In genomic region chr3:105846294-105847069, GRCm38 (mm10) we compare ENCODE assay signal across 19 mouse cellular contexts. TPM values are rescaled to one million over a fixed set of nuclear protein-coding genes. Genes with fewer than 3 reads are reported as not detected.
DNase-seq lines count a peak whose midpoint lies in the region; ATAC-seq and TF ChIP-seq lines count a peak whose summit lies in the region.
"Had no signal": no experiment of that assay in that cellular context is flagged by ENCODE, and none has a peak within 500 bp of the region (broad histone marks: within the 10 kb centered on the region; RNA-seq: fewer than 3 reads in every experiment).

No protein-coding gene starts in this region.

- H3K27ac ChIP-seq in liver, embryonic 15.5 days (replicated peaks) = no peak overlapping the region
- no peak overlapping the region for H3K27ac ChIP-seq in gastrocnemius, adult 2 months
- H3K27ac ChIP-seq: embryonic facial prominence, embryonic 13.5 days; heart, embryonic 13.5 days; neural tube, embryonic 12.5 days had no signal

- 52% methylated on average over 7 of the region's 7 CpGs for WGBS in liver, embryonic 15.5 days (ENCODE audit: insufficient replicate concordance)

- H3K27me3 ChIP-seq in liver, embryonic 15.5 days = 0 out of 2 replicates have a peak, but pooled peaks cover 7% of the 10 kb centered on the region
- H3K27me3 ChIP-seq: embryonic facial prominence, embryonic 13.5 days; neural tube, embryonic 12.5 days had no signal

- intact Hi-C loops in left cerebral cortex, postnatal 14 days (cut with DNase I) = no loop called here
- intact Hi-C loops in gastrocnemius, adult 2 months (cut with DNase I) = no loop called here

- peak; percentile 36 for DNase-seq in urinary bladder, postnatal 14 days (ENCODE audit: low spot score)
- no peak for DNase-seq in urinary bladder, adult 2 months (ENCODE audit: low spot score)
- DNase-seq in lung, postnatal 25 days (ENCODE audit: low spot score) = peak; percentile 43
- peak; percentile 20 for DNase-seq in yolk sac, embryonic 10.5 days (ENCODE audit: low spot score)
- DNase-seq in left cerebral cortex, postnatal 14 days (ENCODE audit: low spot score in 2 of 2) = no peak
- no peak for DNase-seq in gastrocnemius, adult 2 months
- DNase-seq in adrenal gland, postnatal 14 days = no peak
- DNase-seq: cerebellum, adult 11-12 months; gastrocnemius, postnatal 25 days; heart, postnatal 4 days; kidney, postnatal 25 days; left cerebral cortex, postnatal 4 days; thymus, postnatal 25 days had no signal

- no peak for TF ChIP-seq CTCF in gastrocnemius, adult 2 months (IDR thresholded peaks at IDR 0.05)

- H3K36me3 ChIP-seq in liver, embryonic 15.5 days (replicated peaks) = no peaks in the 10 kb centered on the region
- H3K36me3 ChIP-seq: embryonic facial prominence, embryonic 13.5 days; heart, embryonic 13.5 days; neural tube, embryonic 12.5 days had no signal

- ATAC-seq in liver, embryonic 15.5 days (ENCODE audit: insufficient read depth) = peak; percentile 47; the same call in 1 of the 2 replicates

- no peak overlapping the region for H3K9ac ChIP-seq in liver, embryonic 15.5 days
- H3K9ac ChIP-seq: embryonic facial prominence, embryonic 13.5 days; heart, embryonic 13.5 days; neural tube, embryonic 12.5 days had no signal

- no peaks in the 10 kb centered on the region for H3K9me3 ChIP-seq in liver, embryonic 15.5 days (replicated peaks)
- H3K9me3 ChIP-seq: embryonic facial prominence, embryonic 13.5 days; heart, embryonic 13.5 days; neural tube, embryonic 12.5 days had no signal

- H3K4me3 ChIP-seq in liver, embryonic 15.5 days (replicated peaks) = no peak overlapping the region
- no peak overlapping the region for H3K4me3 ChIP-seq in gastrocnemius, adult 2 months
- H3K4me3 ChIP-seq: embryonic facial prominence, embryonic 13.5 days; heart, embryonic 13.5 days; neural tube, embryonic 12.5 days had no signal

- H3K4me1 ChIP-seq in liver, embryonic 15.5 days (replicated peaks) = peaks cover 6% of the 10 kb centered on the region
- H3K4me1 ChIP-seq: embryonic facial prominence, embryonic 13.5 days; heart, embryonic 13.5 days; neural tube, embryonic 12.5 days had no signal

- H3K4me2 ChIP-seq in liver, embryonic 15.5 days = no peak overlapping the region
- H3K4me2 ChIP-seq: embryonic facial prominence, embryonic 13.5 days; heart, embryonic 13.5 days; neural tube, embryonic 12.5 days had no signal

RNA-seq across cellular contexts. Expression of gene Adora3, which starts 24.2 kb away (rescaled TPM):
- polyA plus RNA-seq in urinary bladder, adult 2 months (2012; rRNA removed) = 0.41 and 0.53 TPM in 2 replicates
- polyA plus RNA-seq in liver, embryonic 15.5 days (2015; fragmentation: Nextera tagmentation; extraction: Ambion mirVana) = 0.64 and 0.82 TPM in 2 replicates
- total RNA-seq in left cerebral cortex, postnatal 14 days (2021) = under 1 TPM; 0.74 to 0.83 TPM
- total RNA-seq in gastrocnemius, adult 2 months (2021) = not detected
- total RNA-seq in adrenal gland, postnatal 14 days (2021) = 0.33 TPM in 1 of 2 replicates, not detected in the other
- total RNA-seq: heart, postnatal 4 days had no signal
- polyA plus RNA-seq: C2C12; neural tube, embryonic 12.5 days had no signal

RNA-seq across cellular contexts. Expression of gene Tmigd3, which starts 24.2 kb away (rescaled TPM):
- 0.13 and 0.14 TPM in 2 replicates for polyA plus RNA-seq in urinary bladder, adult 2 months (2012; rRNA removed)
- 0.24 TPM in 1 of 2 replicates, not detected in the other for polyA plus RNA-seq in liver, embryonic 15.5 days (2015; fragmentation: Nextera tagmentation; extraction: Ambion mirVana)
- total RNA-seq in left cerebral cortex, postnatal 14 days (2021) = under 1 TPM in 1 of 2 experiments, not detected in 1; 0.35 TPM
- total RNA-seq in gastrocnemius, adult 2 months (2021) = not detected
- total RNA-seq in adrenal gland, postnatal 14 days (2021) = 0.38 TPM in 1 of 2 replicates, not detected in the other
- total RNA-seq: gastrocnemius, postnatal 25 days; left cerebral cortex, postnatal 4 days; midbrain, postnatal 0 days had no signal
- polyA plus RNA-seq: C2C12; embryonic facial prominence, embryonic 13.5 days; midbrain, postnatal 0 days; neural tube, embryonic 12.5 days had no signal

RNA-seq across cellular contexts. Expression of gene Rap1a, which starts 45.3 kb away (rescaled TPM):
- polyA plus RNA-seq in urinary bladder, adult 2 months (2012; rRNA removed) = 91.4 and 106 TPM in 2 replicates
- 87.8 and 106 TPM in 2 replicates for polyA plus RNA-seq in liver, embryonic 15.5 days (2015; fragmentation: Nextera tagmentation; extraction: Ambion mirVana)
- total RNA-seq in left cerebral cortex, postnatal 14 days (2021) = 10 to 100 TPM; 76.5 to 84.1 TPM
- 100 to 1,000 TPM in 1 of 2 experiments, 10 to 100 TPM in 1; 86.7 to 101 TPM for total RNA-seq in gastrocnemius, adult 2 months (2021)
- total RNA-seq in adrenal gland, postnatal 14 days (2021) = 184 and 206 TPM in 2 replicates

Comparison
In these comparisons a context has a peak if more than half of its experiments do, and no peak if none do; other contexts are left out.
1. DNase-seq: peak in urinary bladder, postnatal 14 days (single experiment), lung, postnatal 25 days (single experiment) and yolk sac, embryonic 10.5 days (single experiment); none in urinary bladder, adult 2 months (single experiment), left cerebral cortex, postnatal 14 days (0 of 2), gastrocnemius, adult 2 months (single experiment) and adrenal gland, postnatal 14 days (single experiment).